Mouse (Mus musculus) T-helper 1 cell (primary cell): ENCODE measurements around the gene Reln.

Experiments used
- in situ Hi-C: fragments of 300-600 bp; cut with MboI, MseI; formaldehyde crosslinking; loops from one replicate; pipeline ENCODE4 v1.15.1; 2025; ENCODE audit warnings: high pct_unique_total_duplicates

Gene Reln

GRCm38 (mm10) chr5:22344556-22344975 lies at the start of gene Reln:
Gene Reln (minus strand): TSS chr5:22344702.
- in situ Hi-C loops, result no loop called here

GRCm38 (mm10) chr5:22388502-22388901 lies 44.0 kb upstream of the Reln start:
- in situ Hi-C loops, result no loop called here

GRCm38 (mm10) chr5:22360510-22360909 lies 16.0 kb upstream of the Reln start:
- in situ Hi-C loops, result no loop called here

GRCm38 (mm10) chr5:22348412-22348811 lies 3.9 kb upstream of the Reln start:
- in situ Hi-C loops, result no loop called here

- in situ Hi-C loops, result no loop called here
These were observed 3.2 kb upstream of the Reln start for GRCm38 (mm10) chr5:22347732-22348131.

- in situ Hi-C loops, result no loop called here
These were observed 1.6 kb upstream of the Reln start for GRCm38 (mm10) chr5:22345894-22346635.

- in situ Hi-C loops, result no loop called here
These were observed 612 bp upstream of the Reln start for GRCm38 (mm10) chr5:22344976-22345651.

GRCm38 (mm10) chr5:22343843-22344555 lies 503 bp downstream of the Reln start:
- in situ Hi-C loops, result no loop called here

GRCm38 (mm10) chr5:22343536-22343842 lies 1.0 kb downstream of the Reln start:
- in situ Hi-C loops, result no loop called here

- in situ Hi-C loops, result no loop called here
These were observed 2.0 kb downstream of the Reln start for GRCm38 (mm10) chr5:22342461-22342860.

- in situ Hi-C loops, result no loop called here
These were observed 3.5 kb downstream of the Reln start for GRCm38 (mm10) chr5:22340991-22341390.

GRCm38 (mm10) chr5:22335408-22335807 lies 9.1 kb downstream of the Reln start:
- in situ Hi-C loops, result no loop called here

GRCm38 (mm10) chr5:22330802-22331201 lies 13.7 kb downstream of the Reln start:
- in situ Hi-C loops, result no loop called here

- in situ Hi-C loops, result no loop called here
These were observed 15.8 kb downstream of the Reln start for GRCm38 (mm10) chr5:22328431-22329359.

- in situ Hi-C loops, result no loop called here
These were observed 17.3 kb downstream of the Reln start for GRCm38 (mm10) chr5:22327170-22327569.

GRCm38 (mm10) chr5:22323801-22324200 lies 20.7 kb downstream of the Reln start:
- in situ Hi-C loops, result no loop called here

- in situ Hi-C loops, result no loop called here
These were observed 26.7 kb downstream of the Reln start for GRCm38 (mm10) chr5:22317807-22318206.

- in situ Hi-C loops, result no loop called here
These were observed 28.0 kb downstream of the Reln start for GRCm38 (mm10) chr5:22316471-22316870.

GRCm38 (mm10) chr5:22315990-22316389 lies 28.5 kb downstream of the Reln start:
- in situ Hi-C loops, result no loop called here

- in situ Hi-C loops, result no loop called here
These were observed 31.5 kb downstream of the Reln start for GRCm38 (mm10) chr5:22312995-22313394.

- in situ Hi-C loops, result no loop called here
These were observed 33.5 kb downstream of the Reln start for GRCm38 (mm10) chr5:22311046-22311445.

- in situ Hi-C loops, result no loop called here
These were observed 35.5 kb downstream of the Reln start for GRCm38 (mm10) chr5:22309001-22309400.
